Mouse (Mus musculus): ENCODE measurements around the gene Col1a2. TPM values are rescaled to one million over a fixed set of nuclear protein-coding genes. Genes with fewer than 3 reads are reported as not detected.

Col1a2 gene
- polyA plus RNA-seq, 1 experiment from 2014 or later = 72.3 TPM

Other genes with a start within 250 kb of the Col1a2 start
- gene Casd1, start 96.0 kb downstream of the Col1a2 start, polyA plus RNA-seq (2015; fragmentation: Nextera tagmentation; extraction: Ambion mirVana) = 39.0 and 39.9 TPM in 2 replicates
- gene Sgce, start 242.4 kb downstream of the Col1a2 start, polyA plus RNA-seq (2015; fragmentation: Nextera tagmentation; extraction: Ambion mirVana) = 61.6 and 68.2 TPM in 2 replicates
- 7.3 and 10.0 TPM in 2 replicates for gene Peg10, start 242.5 kb downstream of the Col1a2 start, polyA plus RNA-seq (2015; fragmentation: Nextera tagmentation; extraction: Ambion mirVana)